Mouse (Mus musculus) brain, adult 2 months (tissue): ENCODE results near the gene 4930555G01Rik.
"Not testable (repeated sequence)": the region's sequence is repeated elsewhere in the genome, so short reads cannot be mapped to it uniquely, and the experiment has no call there.

Experiments used
- DNase-seq: peaks from one replicate; pipeline ENCODE4 v3.0.0; 2011; ENCODE audit warnings: low read depth, low spot score

The 4930555G01Rik gene

DNA sequence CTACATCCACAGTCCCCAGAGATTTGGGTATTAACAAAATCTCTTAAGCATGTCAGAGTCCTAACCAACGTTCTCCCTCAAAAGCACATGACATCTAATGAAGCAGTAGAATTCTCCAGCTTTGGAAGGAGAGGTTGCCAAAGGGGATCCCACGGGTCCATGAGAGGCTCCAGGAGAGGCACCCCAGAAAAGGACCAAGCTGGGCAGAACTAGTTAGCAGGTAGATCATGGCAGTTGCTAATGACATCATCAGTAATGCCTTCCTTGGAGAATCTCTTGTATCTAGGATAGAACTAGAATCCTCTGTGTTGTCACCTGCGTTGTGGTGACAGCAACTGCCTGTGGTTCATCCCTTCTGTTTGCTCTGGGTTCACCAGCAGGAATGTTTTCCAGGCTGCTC is at the start of gene 4930555G01Rik:
4930555G01Rik (plus strand) TSS at position 301 of the 400 bp plus-strand sequence.
- not testable (repeated sequence) for DNase-seq

GRCm38 (mm10) chr14:5015591-5015990 is 34.8 kb upstream of the 4930555G01Rik start, which contains the start of gene Gm3298:
Gene Gm3298 (plus strand): TSS chr14:5015891.
- not testable (repeated sequence) for DNase-seq

- DNase-seq: peak; percentile 8
These were observed 20.4 kb downstream of the 4930555G01Rik start, which contains the start of gene Gm8281 for GRCm38 (mm10) chr14:5070611-5071490. Gene Gm8281 (plus strand): TSS chr14:5071040.
